Mouse (Mus musculus): ENCODE data around the gene Ccdc175. TPM values are rescaled to one million over a fixed set of nuclear protein-coding genes. Genes with fewer than 3 reads are reported as not detected.

Gene Ccdc175
- total and polyA plus RNA-seq, 3 experiments: not detected

DNA sequence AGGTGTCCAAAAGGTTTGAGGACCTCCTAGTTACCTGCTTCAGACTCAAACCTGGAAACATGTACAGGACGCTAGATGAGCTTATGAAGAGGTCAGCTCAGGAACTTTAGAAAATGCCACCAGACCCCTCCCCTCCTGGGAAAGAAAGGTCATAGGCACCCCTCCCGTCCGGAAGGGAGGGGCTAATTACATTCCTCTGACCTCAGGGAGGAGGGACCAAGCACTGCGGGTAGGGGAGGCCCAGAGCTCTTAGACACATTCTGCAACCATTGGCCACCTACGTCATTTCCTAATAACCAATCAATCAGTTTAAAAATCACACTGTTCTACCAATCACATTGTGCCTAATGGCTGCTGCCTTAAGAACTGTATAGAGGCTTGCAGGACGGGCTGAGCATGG, 132.3 kb downstream of the Ccdc175 start:
- no peak for TF ChIP-seq ELF1 (IDR thresholded peaks at IDR 0.05; ENCODE audit: low read depth, low read length)
- TF ChIP-seq CTCF (conservative IDR thresholded peaks at IDR 0.05 in 1 of 2, IDR thresholded peaks at IDR 0.05 in 1 of 2; ENCODE audit: low read depth in 2 of 2, low read length in 2 of 2): no peak
- no peak for TF ChIP-seq CHD1 (IDR thresholded peaks at IDR 0.05; ENCODE audit: low read depth, low read length)
- TF ChIP-seq MXI1 (IDR thresholded peaks at IDR 0.05; ENCODE audit: low read depth, low read length): no peak
- Histone ChIP-seq H3K4me1 (ENCODE audit: control insufficient read depth in 1 of 2, insufficient read depth in 2 of 2) (peaks cover 0 to 7% of the 10 kb centered on the region in 2 experiments; a peak in 2 of 4 replicates), H3K4me2 (ENCODE audit: insufficient read depth, low read depth, poor library complexity, severe bottlenecking) (no peak overlapping the region), H3K4me3 (replicated peaks in 1 of 3; ENCODE audit: low read depth in 2 of 3, low read length in 2 of 3, poor library complexity in 1 of 3) (no peak overlapping the region), H3K27me3 (replicated peaks) (no peaks in the 10 kb centered on the region), H3K9me3 (replicated peaks; ENCODE audit: low read length) (peaks cover 8% of the 10 kb centered on the region), H3K9ac (ENCODE audit: insufficient read depth, low read depth) (no peak overlapping the region), H3K79me2 (replicated peaks; ENCODE audit: control insufficient read depth, extremely low read depth, insufficient read depth, poor library complexity, severe bottlenecking) (no peaks in the 10 kb centered on the region), H3K36me3 (replicated peaks in 1 of 2; ENCODE audit: control insufficient read depth in 1 of 2, insufficient read depth in 1 of 2, low read length in 1 of 2) (no peaks in the 10 kb centered on the region), H3K27ac (ENCODE audit: insufficient read depth, low read depth) (no peak overlapping the region)
- in situ Hi-C loops (cut with MboI; ENCODE audit: low pct_ligation_motif_present, low pct_unique_long_range_greater_than_20kb, low sequenced_read_pairs): no loop called here
- dilution Hi-C loops (cut with MboI; ENCODE audit: extremely low pct_ligation_motif_present, extremely low pct_unique_long_range_greater_than_20kb, low sequenced_read_pairs): no loop called here
- DNase-seq (ENCODE audit: extremely low read depth): no peak

Other genes with a start within 250 kb of the Ccdc175 start
- gene Gpr135, start 113.9 kb downstream of the Ccdc175 start, total RNA-seq (2012; rRNA removed): not detected in 2 replicates
- not detected in 2 replicates for gene Gpr135, start 113.9 kb downstream of the Ccdc175 start, total RNA-seq (2014; rRNA removed)
- gene Gpr135, start 113.9 kb downstream of the Ccdc175 start, polyA plus RNA-seq (2012; ENCODE audit: insufficient read length, low read depth): not detected in 2 replicates
- not detected in 2 replicates for gene L3hypdh, start 99.6 kb downstream of the Ccdc175 start, total RNA-seq (2012; rRNA removed)
- gene L3hypdh, start 99.6 kb downstream of the Ccdc175 start, total RNA-seq (2014; rRNA removed): 0.12 and 0.16 TPM in 2 replicates
- gene L3hypdh, start 99.6 kb downstream of the Ccdc175 start, polyA plus RNA-seq (2012; ENCODE audit: insufficient read length, low read depth): not detected in 2 replicates
- 16.8 and 20.0 TPM in 2 replicates for gene Jkamp, start 99.4 kb downstream of the Ccdc175 start, total RNA-seq (2012; rRNA removed)
- gene Jkamp, start 99.4 kb downstream of the Ccdc175 start, total RNA-seq (2014; rRNA removed): 28.9 and 35.0 TPM in 2 replicates
- 21.6 and 27.5 TPM in 2 replicates for gene Jkamp, start 99.4 kb downstream of the Ccdc175 start, polyA plus RNA-seq (2012; ENCODE audit: insufficient read length, low read depth)
- gene Rtn1, start 224.0 kb upstream of the Ccdc175 start, total RNA-seq (2012; rRNA removed): 0.04 and 0.08 TPM in 2 replicates
- gene Rtn1, start 224.0 kb upstream of the Ccdc175 start, total RNA-seq (2014; rRNA removed): not detected in 2 replicates
- gene Rtn1, start 224.0 kb upstream of the Ccdc175 start, polyA plus RNA-seq (2012; ENCODE audit: insufficient read length, low read depth): 0.17 TPM in 1 of 2 replicates, not detected in the other

Measured in CH12.LX (cell line).